Mouse (Mus musculus): Measurements from ENCODE around the gene Enox1.

DNA sequence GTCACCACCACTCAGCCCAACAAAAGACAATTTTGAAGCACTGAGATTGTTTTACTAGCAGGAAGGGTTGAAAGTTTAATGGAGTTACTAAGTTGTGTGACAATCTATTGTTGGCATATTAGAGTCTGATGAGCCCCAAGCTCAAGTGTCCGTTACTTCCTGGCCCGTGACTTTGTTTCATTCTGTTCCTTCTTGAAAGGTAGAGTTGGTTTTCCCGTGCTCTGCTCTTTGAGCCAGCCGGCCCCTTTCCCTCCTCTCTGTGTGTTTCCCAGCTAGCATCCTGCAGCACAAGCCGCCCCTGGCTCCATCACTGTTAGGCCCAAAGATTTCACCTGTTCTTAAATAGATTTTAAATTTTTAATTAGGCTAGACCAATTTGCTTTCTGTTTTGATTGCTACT lies 26.9 kb downstream of the Enox1 start:
- TF ChIP-seq POLR2A (IDR thresholded peaks at IDR 0.05; ENCODE audit: borderline replicate concordance, extremely low read depth, low read depth, low read length) (no peak), CTCF (IDR thresholded peaks at IDR 0.05; ENCODE audit: insufficient read depth, low read length) (no peak)
